Mouse (Mus musculus): Measurements from ENCODE around the gene Klf16.
"Not testable (repeated sequence)": the region's sequence is repeated elsewhere in the genome, so short reads cannot be mapped to it uniquely, and the experiment has no call there.

The Klf16 gene

DNA sequence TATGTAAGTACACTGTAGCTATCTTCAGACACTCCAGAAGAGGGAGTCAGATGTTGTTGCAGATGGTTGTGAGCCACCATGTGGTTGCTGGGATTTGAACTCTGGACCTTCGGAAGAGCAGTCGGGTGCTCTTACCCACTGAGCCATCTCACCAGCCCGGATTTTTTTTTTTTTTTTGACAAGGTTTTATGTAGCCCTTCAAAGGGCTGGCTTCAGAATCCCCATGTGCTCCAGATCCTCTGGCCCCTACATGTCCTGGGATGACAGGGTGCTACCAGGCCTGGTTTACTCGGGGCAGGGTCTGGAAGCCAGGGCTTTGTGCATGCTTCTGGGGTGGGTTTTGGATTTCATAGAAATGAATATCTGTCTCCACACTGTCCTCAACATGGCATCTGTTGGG is 28.6 kb upstream of the Klf16 start, which contains the start of gene Gm49322:
Gene Gm49322, plus strand, starts transcription at position 301 of the 400 bp plus-strand sequence.
- not testable (repeated sequence) for DNase-seq

DNA sequence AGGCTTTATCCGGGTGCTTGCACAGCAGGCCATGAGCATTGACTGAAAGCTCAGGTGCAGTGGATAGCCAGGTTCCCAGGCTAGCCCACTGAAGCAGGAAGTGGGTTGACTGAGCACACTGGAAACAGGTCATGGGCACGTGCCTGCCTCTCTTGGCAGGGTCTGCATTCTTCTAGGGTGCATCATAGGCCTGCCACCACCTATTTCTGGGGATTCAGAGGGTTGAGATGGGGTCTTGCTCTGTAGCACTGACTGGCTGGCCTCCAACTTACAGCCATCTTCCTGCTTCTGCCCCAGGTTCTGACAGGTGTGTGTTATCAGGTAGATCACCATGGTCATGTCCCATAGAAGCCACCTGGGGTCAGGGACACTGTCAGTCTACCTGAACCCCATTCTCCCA is 27.9 kb upstream of the Klf16 start:
- no peak for DNase-seq

DNA sequence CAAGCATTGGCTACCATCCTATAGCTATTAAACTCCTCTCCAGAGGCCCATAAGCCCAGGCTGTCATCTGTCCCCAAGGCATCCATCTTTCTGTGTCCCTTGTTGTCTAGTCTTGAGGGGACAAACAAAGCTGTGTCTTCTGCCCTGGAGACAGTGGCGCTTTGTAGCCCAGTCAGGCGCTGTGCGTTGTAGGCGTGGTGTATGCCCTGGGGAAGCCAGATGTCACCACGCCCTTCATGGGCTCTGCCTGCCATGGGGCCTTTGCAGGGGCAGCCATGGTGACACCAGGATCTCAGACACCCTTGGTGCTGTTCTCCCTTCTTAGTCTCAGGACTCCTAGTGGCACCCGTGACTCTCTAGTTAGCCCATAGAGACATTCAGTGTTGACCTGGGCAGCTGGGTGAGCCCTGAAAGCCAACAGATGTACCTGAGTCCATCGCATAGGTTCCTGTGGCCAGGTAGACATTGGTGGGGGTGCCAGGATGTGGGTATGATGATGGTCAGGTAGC is 26.9 kb upstream of the Klf16 start:
- DNase-seq: no peak

DNA sequence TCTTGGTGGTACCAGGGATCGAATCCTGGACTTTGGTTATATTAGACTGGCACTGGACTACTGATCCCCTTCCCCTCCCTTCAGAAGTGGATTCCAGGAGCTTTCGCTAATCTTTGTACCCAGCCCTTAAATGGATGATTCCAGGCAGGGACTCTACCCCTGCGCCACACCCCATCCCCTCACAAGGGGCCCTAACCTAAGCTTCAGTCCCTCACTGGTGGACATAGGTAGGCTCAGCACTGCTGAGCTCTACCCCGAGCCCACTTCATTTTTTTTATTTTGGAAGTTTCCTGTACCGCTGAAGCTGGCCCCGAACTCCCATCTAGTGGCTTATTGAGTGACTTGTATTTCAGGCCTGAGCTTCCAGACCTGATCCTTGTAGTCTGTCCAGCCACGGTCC is 26.2 kb upstream of the Klf16 start:
- no peak for DNase-seq

DNA sequence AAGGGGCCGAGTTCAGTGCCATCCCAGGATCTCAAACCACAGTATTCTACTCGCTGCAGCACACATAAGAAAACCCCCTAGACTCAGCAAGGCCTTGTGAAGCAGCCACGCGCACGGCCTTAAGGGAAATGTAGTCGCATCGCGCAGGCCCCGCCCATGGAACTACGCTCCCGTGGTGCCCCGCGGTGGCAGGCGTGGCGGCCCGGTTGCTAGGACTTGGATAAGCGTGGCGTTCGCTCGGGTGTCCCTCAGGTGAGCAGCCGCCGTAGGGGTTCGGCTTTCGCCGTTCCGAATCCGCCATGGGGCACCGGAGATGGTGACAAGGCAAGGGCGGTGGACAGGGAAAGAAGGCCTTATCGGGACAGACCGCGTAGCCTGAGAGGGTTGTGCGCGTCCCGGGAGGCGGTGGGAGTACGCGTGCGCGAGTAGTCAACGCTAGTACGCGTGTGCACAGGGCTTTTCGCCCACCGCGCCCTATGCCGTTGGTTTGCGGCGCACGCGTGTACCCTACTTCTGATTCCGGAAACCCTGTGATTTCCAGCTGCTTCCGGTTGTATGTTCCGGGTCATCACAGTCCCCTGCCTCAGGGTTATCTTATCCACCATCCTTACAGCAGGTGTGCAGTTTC is 25.7 kb upstream of the Klf16 start, which contains the start of the genes Scamp4 and Adat3:
Gene Scamp4, plus strand, starts transcription at position 175 of the 628 bp plus-strand sequence.
Gene Adat3, plus strand, starts transcription at position 183 of the 628 bp plus-strand sequence.
- DNase-seq: peak; percentile 94 to 96

DNA sequence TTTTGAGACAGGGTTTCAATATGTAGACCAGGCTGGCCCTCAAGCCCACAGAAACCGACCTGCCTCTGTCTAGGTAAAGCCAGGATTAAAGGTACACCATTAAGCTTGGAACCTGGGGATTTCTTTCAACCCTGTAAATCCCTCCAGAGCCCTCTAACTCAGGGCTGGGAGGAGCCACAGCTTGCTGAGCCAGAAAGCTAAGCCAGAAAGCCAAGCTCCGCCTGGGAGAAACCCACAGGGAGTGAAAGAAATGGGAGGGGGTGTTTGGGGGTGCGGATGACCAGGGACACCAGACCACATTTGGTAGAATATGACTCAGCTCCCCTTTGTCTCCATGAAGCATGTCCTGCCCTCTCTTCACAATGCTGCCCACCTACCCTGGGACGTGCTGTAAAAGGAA is 19.2 kb upstream of the Klf16 start:
- DNase-seq: no peak

DNA sequence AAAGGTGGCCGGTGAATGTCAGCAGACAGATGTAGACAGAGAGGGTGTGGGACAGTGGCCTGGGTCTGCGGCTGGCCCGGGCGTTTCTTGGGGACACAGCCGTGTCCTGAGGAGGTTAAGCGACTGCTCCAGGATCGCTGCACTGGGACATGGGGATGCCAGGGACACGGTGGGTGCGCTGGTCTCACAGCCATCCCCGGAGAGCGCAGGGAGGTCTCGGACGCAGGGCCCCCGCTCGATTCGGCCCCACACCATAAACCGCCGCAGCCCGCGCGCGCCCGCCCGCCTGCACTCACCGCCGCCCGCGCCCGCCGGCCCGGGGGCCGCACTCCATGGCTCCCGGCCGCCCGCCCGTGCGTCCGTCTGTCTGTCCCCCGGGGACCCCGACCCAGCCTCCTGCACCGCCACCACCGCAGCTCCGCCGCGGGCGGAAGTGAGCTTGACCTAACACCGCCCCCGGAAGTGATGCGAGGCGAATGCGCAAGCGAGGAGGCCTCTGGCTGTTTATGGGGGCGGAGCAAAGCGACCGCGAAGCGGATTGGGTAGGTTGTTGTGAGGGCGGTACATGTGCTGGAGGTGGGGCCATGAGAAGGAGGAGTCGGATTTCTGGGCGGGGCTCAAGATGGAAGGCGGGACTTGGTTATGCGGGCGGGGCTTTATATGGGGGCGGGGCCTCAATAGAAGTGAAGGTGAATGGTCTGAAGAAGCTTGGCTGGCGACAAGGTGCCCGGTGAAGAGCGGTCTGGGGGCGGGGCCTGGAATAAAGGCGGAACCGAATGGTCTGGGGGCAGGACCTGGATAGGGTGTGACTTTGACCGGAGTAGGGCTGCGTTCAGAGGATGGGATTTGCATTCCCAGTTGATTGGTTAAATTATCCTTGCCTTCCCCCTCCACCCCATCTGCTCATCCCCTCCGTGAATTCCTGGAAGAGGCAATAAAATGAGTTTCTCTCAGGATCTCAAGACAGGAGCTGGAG is 13.0 kb upstream of the Klf16 start, which contains the start of gene Abhd17a:
Gene Abhd17a, minus strand, starts transcription at position 463 of the 976 bp plus-strand sequence.
- DNase-seq: peak; percentile 90 to 97

DNA sequence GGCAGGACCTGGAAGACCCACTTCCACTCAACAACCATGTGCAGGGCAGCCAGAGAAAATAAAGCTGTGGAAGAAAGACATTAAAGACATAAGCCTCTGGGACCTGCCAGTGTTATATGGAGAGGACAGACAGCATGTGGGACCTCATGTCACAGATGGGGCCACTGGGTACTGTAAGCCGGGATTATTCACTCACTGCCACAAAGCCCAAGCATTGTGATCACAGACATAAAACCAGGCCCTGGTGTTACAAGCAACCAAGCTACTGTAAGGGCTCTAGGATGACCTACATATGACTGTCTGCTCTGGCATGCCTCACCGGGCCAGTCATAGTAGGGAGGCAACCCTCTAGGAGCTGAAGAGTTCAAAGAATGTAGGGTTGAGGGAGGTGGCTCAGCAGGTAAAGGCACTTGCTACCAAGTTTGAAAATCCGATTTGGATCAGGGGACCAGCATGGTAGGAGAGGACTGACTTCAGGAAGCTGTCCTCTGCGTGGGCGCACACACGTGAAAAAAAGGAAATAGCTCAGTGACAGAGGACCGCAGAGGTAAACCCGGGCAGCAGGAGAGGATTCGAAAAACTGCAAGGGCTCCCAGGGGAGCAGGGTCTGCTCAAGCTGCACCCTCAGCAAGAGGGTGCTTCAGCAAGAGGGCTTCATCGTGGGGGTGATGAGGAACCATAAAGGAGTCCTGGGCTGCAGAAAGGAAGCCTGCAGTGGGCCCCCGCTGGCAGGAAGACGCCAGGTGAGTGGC is 12.2 kb upstream of the Klf16 start:
- DNase-seq: no peak

DNA sequence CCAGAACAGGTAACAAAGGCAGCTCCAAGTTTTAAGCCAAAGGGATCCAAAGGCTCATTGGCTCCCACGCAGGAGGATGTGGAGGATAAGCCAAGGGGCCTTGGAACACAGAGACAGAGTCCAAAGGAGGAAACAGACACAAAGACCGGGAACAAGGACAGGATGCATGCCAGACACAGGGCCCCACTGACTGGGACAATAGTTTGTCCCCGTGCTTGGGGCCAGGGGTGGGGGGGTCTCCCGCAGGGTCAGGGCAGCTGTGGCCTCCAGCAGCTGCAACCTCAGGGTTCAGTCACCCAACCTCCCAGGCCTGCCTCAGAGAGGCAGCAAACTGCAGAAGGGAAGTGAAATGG is 10.2 kb upstream of the Klf16 start:
- DNase-seq: no peak

DNA sequence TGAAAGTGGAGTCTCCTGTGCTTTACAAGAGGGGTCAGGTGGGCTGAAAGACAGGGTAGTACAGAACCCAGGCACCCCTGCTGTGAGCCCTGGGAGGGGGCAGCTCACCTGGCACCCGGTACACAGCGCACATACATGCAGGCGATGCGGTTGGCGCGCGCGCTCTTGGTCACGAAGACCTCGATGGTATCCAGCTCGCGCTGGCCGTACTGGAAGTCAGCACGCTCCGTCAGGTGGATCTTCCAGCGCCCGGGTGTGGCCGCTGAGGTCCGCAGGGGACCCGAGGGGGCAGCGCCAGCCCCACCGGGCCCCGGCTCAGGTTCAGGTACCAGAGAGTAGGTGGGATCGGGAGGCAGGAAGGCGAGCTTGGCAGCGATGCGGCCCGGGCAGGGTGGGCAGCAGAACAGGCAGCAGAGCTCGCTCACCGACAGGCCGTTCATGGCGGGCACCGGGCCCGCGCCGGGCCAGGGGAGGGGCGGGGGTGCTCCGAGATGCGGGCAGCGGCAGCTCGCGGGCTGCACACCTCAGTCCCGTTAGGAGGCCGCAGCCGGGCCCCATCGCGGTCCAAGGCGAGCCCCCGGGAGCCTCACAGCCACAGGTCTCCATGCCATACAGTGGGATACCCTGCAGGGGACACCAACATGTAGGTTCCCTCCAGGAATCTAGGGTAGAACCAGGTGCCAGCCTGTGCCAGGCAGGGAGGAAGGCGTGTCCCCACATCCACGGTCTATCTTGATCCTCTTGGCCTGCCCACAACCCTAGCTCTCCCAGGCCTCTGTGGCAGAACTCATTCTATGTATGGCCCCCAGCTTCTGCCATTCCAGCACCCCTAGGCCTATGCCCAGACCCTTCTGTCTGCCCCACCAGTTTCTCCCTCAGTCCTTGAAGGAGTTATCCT is 9.5 kb upstream of the Klf16 start:
- DNase-seq: peak in 1 of 2 experiments; percentile 38

DNA sequence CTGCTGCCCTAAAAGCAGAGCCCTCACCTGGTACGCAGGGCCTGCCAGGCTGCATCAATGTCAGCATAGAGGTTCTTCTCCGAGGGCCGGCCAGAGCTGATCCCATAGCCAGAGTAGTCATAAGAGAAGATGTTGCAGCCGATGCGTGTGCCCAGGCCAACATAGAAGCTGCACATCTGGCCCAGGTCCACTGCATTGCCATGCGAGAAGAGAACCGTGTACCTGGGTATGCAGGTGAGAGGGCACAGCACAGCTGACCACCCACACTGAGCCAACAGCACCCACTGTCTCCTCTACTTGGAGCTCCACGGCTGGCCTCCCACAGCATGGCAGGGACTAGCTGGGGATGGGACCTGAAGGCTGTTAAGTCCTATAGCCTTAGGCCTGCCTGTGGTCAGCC is 8.5 kb upstream of the Klf16 start:
- DNase-seq: no peak

DNA sequence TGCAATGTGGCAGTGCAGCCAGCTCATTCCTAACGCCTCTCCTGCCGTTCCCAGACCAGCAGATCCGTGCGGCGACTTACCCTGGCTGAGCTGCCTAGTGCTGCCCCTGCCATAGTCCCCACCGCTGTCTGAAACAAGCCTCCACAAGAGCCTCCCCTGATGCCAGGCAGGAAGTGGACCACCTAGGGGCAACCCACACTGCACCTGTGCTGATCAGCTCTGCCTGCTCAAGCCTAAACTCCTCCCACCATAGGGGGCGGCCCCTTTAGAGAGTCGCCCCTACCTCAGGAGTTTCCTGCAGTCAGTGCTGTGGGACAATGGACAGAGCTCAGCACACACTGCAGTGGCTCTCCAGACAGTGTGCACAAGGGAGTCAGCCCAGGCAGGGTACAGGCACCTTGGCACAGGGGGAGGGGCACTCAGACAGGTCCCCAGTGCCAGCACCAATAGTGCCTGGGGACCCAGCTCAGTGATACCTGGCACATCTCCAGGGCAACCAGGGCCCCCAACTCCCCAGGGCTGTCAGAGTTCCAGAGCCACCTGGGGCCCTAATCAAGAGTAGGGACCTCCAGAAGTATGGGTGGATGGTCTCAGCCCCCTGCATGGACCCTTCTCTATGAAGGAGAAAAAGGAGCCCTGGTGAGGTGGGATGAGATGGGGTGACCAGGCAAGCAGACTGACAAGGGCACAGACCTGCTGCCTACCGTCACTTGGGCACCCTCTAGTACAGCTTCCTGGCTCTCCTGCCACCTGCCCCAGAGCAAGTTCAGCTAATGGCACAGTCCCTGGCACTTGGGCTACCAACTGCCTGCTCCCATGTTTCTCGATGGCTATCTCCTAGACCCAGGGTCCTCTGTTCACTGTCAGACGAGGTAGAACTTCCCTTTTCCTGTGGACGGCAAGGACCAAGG is 7.8 kb upstream of the Klf16 start:
- DNase-seq: peak in 1 of 2 experiments; percentile 21

DNA sequence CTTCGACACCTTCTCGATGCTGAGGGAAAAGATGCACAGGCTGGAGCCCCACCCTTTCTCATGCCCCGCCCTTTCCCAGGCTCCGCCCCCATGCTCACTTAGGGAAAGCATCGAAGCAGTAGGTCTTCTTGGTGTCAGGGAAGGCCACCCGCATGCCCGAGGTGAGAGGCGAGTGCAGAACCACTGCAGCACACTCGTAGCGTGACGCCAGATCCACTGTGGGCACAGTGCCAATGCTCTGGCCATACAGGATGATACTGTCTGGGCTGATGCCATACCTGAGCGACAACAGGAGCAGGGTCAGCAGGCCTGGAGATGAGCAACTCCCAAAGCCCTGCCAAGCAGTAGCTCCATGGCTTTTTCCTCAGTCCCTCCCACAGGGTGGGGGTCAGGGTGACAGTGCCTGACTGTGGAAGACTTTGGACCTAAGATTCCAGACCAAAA is 6.9 kb upstream of the Klf16 start:
- peak; percentile 58 to 63 for DNase-seq

DNA sequence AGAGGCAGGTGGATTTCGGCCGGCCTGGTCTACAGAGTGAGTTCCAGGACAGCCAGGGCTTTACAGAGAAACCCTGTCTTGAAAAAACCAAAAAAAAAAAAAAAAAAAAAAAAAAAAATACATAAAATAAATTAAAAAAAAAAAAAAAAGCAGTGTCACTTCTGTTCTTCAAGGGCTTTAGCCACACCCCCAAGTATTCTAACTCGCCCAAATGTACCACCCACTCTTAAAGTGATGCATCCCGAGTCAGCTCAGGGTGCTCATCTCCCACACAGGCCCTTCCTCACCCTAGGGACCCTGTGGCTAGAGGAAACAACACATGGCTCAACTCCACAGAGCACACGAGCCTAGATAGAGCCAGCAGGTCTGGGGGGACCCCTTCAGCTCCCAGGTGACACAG is 5.9 kb upstream of the Klf16 start:
- DNase-seq: no peak

DNA sequence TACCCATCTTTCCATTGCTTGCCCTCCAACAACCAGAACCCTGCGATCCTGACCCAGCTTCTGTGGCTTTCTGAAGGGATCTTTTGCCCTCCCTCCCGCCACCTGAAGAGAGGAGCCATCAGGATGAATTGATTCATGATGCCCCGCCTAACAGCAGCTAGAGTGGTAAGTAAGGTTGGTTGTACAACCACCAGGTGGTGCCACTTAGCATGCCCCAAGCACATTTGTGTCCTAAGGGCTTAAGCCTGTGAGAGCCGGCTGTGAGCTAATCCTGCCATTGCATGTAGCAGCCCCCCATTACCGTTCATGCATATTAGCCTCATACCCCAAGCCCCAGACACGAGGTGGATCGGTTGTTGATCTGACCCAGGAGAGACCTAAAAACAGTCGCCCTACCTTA is 1.8 kb upstream of the Klf16 start:
- peak; percentile 70 to 74 for DNase-seq

DNA sequence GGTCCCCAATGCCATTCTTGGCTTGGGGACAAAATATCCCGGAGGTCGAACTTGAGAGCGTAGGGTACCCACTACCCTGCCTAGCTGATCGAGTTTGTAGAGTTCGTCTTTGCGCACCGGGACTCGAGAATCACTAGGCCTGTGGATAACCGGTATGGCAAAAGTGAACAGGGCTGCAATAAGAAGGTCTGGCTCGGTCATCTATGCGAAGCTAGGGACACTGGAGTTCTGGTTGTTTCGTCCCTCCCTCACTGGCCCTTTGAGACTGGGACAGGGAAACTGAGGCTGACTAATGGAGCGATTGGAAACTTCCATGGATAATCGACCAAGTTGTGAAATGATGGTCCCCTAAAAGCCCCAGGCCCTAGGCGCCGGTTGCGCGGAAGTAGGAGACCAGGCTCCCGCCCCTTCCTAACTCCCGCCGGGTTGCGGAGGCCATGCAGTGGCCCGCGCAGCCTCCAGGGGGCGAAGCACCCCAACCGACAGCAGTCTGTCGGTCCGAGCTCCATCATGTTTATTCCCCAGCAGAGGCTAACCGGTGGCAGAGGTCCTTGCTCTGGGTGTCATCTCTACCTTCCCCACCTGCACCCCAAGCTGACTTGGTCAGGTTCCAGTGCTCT is 1.1 kb upstream of the Klf16 start:
- DNase-seq: peak; percentile 64 to 73

DNA sequence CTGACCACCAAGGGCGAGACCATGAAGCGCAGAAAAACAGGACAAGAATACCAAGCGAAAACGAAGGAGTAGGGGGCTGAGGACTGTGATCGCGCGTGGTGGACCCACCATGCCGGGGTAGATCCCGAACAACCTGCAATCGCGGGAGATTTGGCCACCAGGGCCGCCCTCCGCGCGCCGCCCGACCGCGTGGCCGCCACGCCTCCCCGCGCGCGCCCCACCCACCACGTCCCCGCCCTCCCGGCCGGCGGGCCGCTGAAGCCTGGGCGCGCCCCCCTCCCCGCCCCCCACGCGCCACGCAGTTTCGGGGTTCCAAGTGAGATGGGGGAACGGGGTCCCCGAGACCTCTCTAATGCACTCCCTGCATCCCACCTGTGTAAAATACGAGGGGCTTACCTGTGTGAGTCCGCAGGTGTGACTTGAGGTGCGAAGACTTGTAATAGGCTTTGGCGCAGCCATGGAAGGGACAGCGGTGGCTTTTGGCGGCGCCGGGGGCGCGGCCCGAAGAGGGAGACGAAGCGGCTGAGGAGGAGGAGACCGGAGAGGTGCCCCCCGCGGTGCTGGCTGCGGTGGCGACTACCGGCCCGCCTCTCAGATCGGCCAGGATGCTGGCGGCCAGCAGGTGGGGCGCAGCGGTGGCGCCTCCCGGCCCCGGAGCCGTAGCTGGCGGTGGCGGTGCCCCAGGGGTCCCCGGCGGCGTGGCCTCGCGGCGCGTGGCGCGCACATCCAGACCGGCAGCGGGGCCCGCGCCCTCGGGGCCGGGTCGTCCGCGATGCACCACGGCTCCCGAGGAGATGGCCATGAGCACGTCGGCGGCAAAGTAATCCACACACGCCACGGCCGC is 548 bp downstream of the Klf16 start:
- DNase-seq: peak; percentile 56 to 67

DNA sequence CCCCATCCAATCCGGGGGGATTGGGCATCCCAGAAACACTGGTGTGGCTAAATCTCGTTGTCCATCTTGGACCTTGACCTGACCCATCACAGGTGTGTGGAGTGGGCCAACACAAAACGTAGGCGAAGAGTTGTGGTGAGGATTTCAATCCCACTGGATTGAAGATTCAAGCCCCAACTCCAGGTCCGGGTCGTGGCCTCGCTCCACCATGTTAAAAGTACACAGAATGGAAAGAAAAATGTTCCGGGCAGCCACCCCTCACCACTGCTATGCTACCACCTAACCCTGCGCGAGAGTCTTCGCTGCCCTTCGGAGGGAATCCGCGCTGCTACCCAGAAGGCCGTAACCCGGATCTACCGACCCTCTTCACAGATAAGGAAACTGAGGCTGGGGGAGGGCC is 1.2 kb downstream of the Klf16 start:
- no peak for DNase-seq

DNA sequence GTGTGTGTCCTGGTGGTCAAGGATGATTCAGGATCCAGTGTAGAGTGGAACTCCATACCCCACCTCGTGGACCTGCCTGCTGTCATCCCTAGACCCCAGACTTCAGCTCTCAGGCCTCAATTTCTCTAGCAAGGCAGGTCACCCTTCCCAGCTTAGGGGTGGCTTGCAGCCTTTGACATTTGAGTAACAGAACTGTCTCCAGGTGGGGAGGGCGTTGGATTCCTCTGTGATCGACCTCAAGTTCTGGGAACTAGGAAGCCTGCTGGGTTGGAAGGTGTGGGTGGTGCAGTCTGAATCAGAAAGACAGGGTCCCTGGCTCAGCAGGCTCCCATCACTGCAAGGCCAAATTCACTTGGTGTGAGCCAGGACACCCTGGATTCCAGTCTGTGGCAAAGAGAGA is 2.2 kb downstream of the Klf16 start:
- DNase-seq: peak in 1 of 2 experiments; percentile 14
